Mouse (Mus musculus) forebrain, embryonic 15.5 days (tissue): ENCODE results near the gene Tlcd2. TPM values are rescaled to one million over a fixed set of nuclear protein-coding genes. Genes with fewer than 3 reads are reported as not detected.
"Not testable (repeated sequence)": the region's sequence is repeated elsewhere in the genome, so short reads cannot be mapped to it uniquely, and the experiment has no call there.

Experiments used
- ATAC-seq: fragments of 200-750 bp; cut with Nextera tagmentation; replicated peaks from 2 replicates; pipeline ENCODE4 v1.8.0; 2017; ENCODE audit warnings: mild to moderate bottlenecking, moderate TSS enrichment, moderate library complexity
- H3K27ac ChIP-seq: fragments of 300-500 bp; sonication (generic); replicated peaks from 2 replicates; pipeline ENCODE4 v1.5.1; 2015; ENCODE audit warnings: mild to moderate bottlenecking, inconsistent platforms
- H3K27me3 ChIP-seq: fragments of 300-500 bp; sonication (generic); 2 replicates; pipeline ENCODE4 v1.6.1; 2015; ENCODE audit warnings: inconsistent platforms
- H3K36me3 ChIP-seq: fragments of 300-500 bp; sonication (generic); 2 replicates; pipeline ENCODE4 v1.6.1; 2015; ENCODE audit warnings: mild to moderate bottlenecking, inconsistent platforms
- H3K4me1 ChIP-seq: fragments of 300-500 bp; sonication (generic); 2 replicates; pipeline ENCODE4 v1.6.1; 2015; ENCODE audit warnings: inconsistent platforms
- H3K4me2 ChIP-seq: fragments of 300-500 bp; sonication (generic); replicated peaks from 2 replicates; pipeline ENCODE4 v1.6.1; 2015; ENCODE audit warnings: mild to moderate bottlenecking, inconsistent platforms
- H3K4me3 ChIP-seq: fragments of 300-500 bp; sonication (generic); 2 replicates; pipeline ENCODE4 v1.5.1; 2015; ENCODE audit warnings: mild to moderate bottlenecking, inconsistent platforms
- H3K9ac ChIP-seq: fragments of 300-500 bp; sonication (generic); replicated peaks from 2 replicates; pipeline ENCODE4 v1.6.1; 2015; ENCODE audit warnings: mild to moderate bottlenecking, inconsistent platforms
- H3K9me3 ChIP-seq: fragments of 300-500 bp; sonication (generic); 2 replicates; pipeline ENCODE4 v1.6.1; 2016; ENCODE audit warnings: inconsistent platforms
- WGBS: fragments of 180-500 bp; shearing (Covaris S2); methylation state at CpG from one replicate; pipeline ENCODE4 v1.1.7; 2015; ENCODE audit warnings: mixed read lengths; 5-methylcytosine and 5-hydroxymethylcytosine counted together
- polyA plus RNA-seq: library from polyadenylated mRNA; unstranded; fragments of >200 nt; fragmentation: Nextera tagmentation; extraction: Ambion mirVana; gene quantifications from 2 replicates; pipeline ENCODE4 v1.2.1, GENCODE M21; 2015

The Tlcd2 gene
- polyA plus RNA-seq, 1 experiment from 2014 or later: 0.95 TPM

DNA sequence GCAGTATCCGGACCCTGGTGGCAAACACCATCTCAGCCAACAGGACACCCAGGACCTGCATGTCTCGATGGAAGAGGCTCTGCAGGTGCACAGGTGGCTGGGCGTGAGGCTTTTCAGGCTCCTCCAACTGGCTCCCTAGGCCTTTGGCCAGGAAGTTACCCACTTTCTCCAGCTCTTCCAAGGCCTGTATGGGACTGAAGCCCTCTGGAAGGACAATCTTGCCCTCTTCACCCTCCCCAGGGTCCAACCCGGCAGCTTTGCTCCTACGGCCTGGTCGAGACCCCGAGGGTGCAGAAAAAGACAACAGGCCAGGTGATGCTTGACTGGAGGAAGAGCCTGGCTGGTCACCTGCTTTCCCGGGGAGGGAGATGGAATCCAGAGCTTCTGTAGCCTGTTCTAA is 9.4 kb upstream of the Tlcd2 start:
- Histone ChIP-seq H3K27me3 (no peaks in the 10 kb centered on the region), H3K4me1 (peaks cover 30% of the 10 kb centered on the region), H3K4me3 (no peak overlapping the region), H3K9me3 (no peaks in the 10 kb centered on the region), H3K27ac (no peak overlapping the region), H3K4me2 (no peak overlapping the region), H3K9ac (no peak overlapping the region), H3K36me3 (peaks cover 14% of the 10 kb centered on the region; the same call in 1 of the 2 replicates)
- no peak for ATAC-seq
- 91% methylated on average over 8 of the region's 8 CpGs for WGBS

GRCm38 (mm10) chr11:75452812-75453557 is 8.5 kb upstream of the Tlcd2 start:
- WGBS: 93% methylated on average over 31 of the region's 31 CpGs
- Histone ChIP-seq H3K4me3 (0 out of 2 replicates have a peak overlapping the region, but pooled peaks have one; percentile 79), H3K9me3 (no peaks in the 10 kb centered on the region), H3K4me1 (peaks cover 30% of the 10 kb centered on the region), H3K27ac (no peak overlapping the region), H3K27me3 (no peaks in the 10 kb centered on the region), H3K36me3 (peaks cover 9% of the 10 kb centered on the region; the same call in 1 of the 2 replicates), H3K4me2 (no peak overlapping the region; the same call in 1 of the 2 replicates), H3K9ac (no peak overlapping the region)
- no peak for ATAC-seq

- Histone ChIP-seq H3K9ac (peak within 1 kb of the TSS; percentile 76), H3K4me3 (peak within 1 kb of the TSS; percentile 79), H3K4me1 (peaks cover 30% of the 10 kb centered on the region), H3K27me3 (no peaks in the 10 kb centered on the region), H3K36me3 (no peaks in the 10 kb centered on the region; the same call in 1 of the 2 replicates), H3K4me2 (peak within 1 kb of the TSS; percentile 98), H3K9me3 (no peaks in the 10 kb centered on the region), H3K27ac (peak within 1 kb of the TSS; percentile 58)
- 2% methylated on average over 56 of the region's 56 CpGs for WGBS
- peak; percentile 96 for ATAC-seq
Measured at GRCm38 (mm10) chr11:75453991-75454930, 7.3 kb upstream of the Tlcd2 start, which contains the start of gene Wdr81. Wdr81 (minus strand) TSS chr11:75454717.

DNA sequence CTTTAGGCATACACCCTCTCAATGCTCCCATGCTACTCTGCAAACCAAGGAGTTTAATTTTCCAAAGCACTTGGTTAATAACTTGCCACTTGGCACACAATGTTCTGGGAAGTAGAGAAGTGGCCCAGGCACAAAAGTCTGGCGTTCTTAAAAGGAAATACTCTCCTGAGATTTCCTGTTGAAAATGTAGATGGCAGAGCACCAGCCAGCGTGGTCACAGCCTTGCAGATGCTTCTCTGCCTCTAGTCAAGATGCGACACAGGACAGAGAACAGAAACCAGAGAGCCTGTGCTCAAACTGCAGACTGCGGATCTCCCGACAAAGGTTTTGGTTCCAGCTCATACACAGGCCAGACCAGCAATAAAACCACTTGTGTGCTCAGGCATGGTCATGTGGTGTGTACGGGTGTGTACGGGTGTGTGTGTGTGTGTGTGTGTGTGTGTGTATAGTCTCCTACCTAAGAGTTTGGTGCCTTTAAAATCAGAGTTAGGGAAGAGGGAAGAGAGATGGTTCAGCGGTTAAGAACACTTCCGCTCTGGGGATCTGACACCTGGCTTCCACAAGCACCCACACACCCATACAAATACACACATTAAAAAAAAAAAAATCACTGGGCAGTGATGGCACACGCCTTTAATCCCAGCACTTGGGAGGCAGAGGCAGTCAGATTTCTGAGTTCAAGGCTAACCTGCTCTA is 6.3 kb upstream of the Tlcd2 start:
- Histone ChIP-seq H3K27me3 (no peaks in the 10 kb centered on the region), H3K4me2 (peak overlapping the region; percentile 98), H3K36me3 (no peaks in the 10 kb centered on the region), H3K4me3 (peak overlapping the region; percentile 79), H3K27ac (peak overlapping the region; percentile 58), H3K9ac (peak overlapping the region; percentile 76), H3K4me1 (peaks cover 31% of the 10 kb centered on the region), H3K9me3 (no peaks in the 10 kb centered on the region)
- no peak for ATAC-seq
- 81% methylated on average over 10 of the region's 10 CpGs for WGBS

- not testable (repeated sequence) for H3K27me3 ChIP-seq, H3K4me2 ChIP-seq, H3K9ac ChIP-seq, H3K27ac ChIP-seq, H3K36me3 ChIP-seq, H3K4me3 ChIP-seq, H3K9me3 ChIP-seq, ATAC-seq
- WGBS: 93% methylated on average over 2 of the region's 2 CpGs
- peaks cover 34% of the 10 kb centered on the region for H3K4me1 ChIP-seq
Measured at GRCm38 (mm10) chr11:75455971-75456370, 5.5 kb upstream of the Tlcd2 start.

- Histone ChIP-seq H3K27ac (no peak overlapping the region), H3K36me3 (no peaks in the 10 kb centered on the region), H3K27me3 (no peaks in the 10 kb centered on the region), H3K9me3 (no peaks in the 10 kb centered on the region), H3K4me2 (no peak overlapping the region), H3K4me1 (peaks cover 34% of the 10 kb centered on the region), H3K9ac (no peak overlapping the region), H3K4me3 (no peak overlapping the region)
- no peak for ATAC-seq
- 87% methylated on average over 7 of the region's 7 CpGs for WGBS
Measured at GRCm38 (mm10) chr11:75456440-75456871, 5.1 kb upstream of the Tlcd2 start.

- WGBS: 9% methylated on average over 3 of the region's 3 CpGs
- ATAC-seq: no peak
- H3K4me2 ChIP-seq: no peak overlapping the region
- no peak overlapping the region for H3K9ac ChIP-seq
- no peaks in the 10 kb centered on the region for H3K27me3 ChIP-seq
- H3K4me3 ChIP-seq: no peak overlapping the region
- H3K4me1 ChIP-seq: peaks cover 46% of the 10 kb centered on the region
- H3K36me3 ChIP-seq: no peaks in the 10 kb centered on the region
- H3K27ac ChIP-seq: no peak overlapping the region
- H3K9me3 ChIP-seq: no peaks in the 10 kb centered on the region
Measured at GRCm38 (mm10) chr11:75458169-75458568, 3.3 kb upstream of the Tlcd2 start.

- Histone ChIP-seq H3K9me3 (no peaks in the 10 kb centered on the region), H3K27me3 (no peaks in the 10 kb centered on the region), H3K4me3 (no peak overlapping the region), H3K9ac (no peak overlapping the region), H3K27ac (no peak overlapping the region), H3K36me3 (no peaks in the 10 kb centered on the region), H3K4me1 (peaks cover 42% of the 10 kb centered on the region), H3K4me2 (no peak overlapping the region)
- no peak for ATAC-seq
- WGBS: 87% methylated on average over 8 of the region's 8 CpGs
Measured at GRCm38 (mm10) chr11:75458628-75459041, 2.9 kb upstream of the Tlcd2 start.

DNA sequence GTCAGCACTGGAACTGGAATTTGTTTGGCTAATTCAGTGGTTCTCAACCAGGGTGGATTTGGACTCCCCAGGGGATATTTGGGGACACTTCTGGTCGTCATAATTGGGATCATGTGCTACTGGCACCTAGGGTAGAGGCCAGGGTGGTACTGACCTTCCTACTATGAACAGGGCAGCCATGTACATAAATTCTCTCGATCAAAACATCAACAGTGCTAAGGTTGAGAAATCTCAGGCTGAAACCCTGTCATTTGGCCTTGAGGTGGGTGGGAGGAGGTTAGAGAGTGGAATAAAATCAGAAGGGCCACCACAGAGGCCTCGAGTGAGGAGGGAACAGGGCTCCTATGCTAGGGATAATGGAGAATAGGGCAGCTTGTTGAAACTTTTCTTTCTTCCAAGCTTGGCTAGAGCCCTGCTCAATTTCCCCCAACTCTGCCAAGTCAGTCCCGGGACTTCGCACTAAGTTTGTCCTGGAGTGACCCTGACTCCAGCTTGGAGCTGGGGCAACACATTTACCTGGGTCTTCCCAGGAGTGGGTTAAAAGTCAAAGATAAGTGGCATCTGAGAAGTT is 2.3 kb upstream of the Tlcd2 start:
- H3K4me3 ChIP-seq: no peak overlapping the region
- no peaks in the 10 kb centered on the region for H3K36me3 ChIP-seq
- no peak overlapping the region for H3K9ac ChIP-seq
- WGBS: 79% methylated on average over 5 of the region's 5 CpGs
- H3K9me3 ChIP-seq: no peaks in the 10 kb centered on the region
- no peak for ATAC-seq
- no peaks in the 10 kb centered on the region for H3K27me3 ChIP-seq
- no peak overlapping the region for H3K4me2 ChIP-seq
- peaks cover 36% of the 10 kb centered on the region for H3K4me1 ChIP-seq
- 0 out of 2 replicates have a peak overlapping the region, but pooled peaks have one; percentile 85 for H3K27ac ChIP-seq

DNA sequence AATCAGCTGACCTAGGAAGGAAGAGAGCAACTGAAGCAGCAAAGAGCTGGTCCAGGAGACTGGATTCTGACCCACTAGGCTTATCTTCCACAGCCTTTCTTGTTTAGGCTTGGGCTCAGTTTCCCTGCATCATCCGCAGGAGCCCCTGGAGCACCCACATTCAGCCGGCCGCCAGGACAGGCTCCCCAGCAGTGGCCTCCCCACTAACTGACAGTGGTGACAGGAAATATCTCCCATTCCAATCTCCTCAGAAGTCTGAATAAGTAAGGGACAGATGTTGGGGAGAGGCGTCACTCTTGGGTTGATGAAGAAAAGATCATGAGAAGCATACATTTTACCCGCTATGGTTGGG is 1.8 kb upstream of the Tlcd2 start:
- ATAC-seq: no peak
- H3K27me3 ChIP-seq: no peaks in the 10 kb centered on the region
- 27% methylated on average over 5 of the region's 5 CpGs for WGBS
- peak overlapping the region; percentile 85; the same call in 1 of the 2 replicates for H3K27ac ChIP-seq
- H3K4me1 ChIP-seq: peaks cover 34% of the 10 kb centered on the region
- H3K36me3 ChIP-seq: no peaks in the 10 kb centered on the region
- peak overlapping the region; percentile 72; the same call in 1 of the 2 replicates for H3K4me3 ChIP-seq
- no peaks in the 10 kb centered on the region for H3K9me3 ChIP-seq
- H3K9ac ChIP-seq: 0 out of 2 replicates have a peak overlapping the region, but pooled peaks have one; percentile 3
- peak overlapping the region; percentile 74 for H3K4me2 ChIP-seq

DNA sequence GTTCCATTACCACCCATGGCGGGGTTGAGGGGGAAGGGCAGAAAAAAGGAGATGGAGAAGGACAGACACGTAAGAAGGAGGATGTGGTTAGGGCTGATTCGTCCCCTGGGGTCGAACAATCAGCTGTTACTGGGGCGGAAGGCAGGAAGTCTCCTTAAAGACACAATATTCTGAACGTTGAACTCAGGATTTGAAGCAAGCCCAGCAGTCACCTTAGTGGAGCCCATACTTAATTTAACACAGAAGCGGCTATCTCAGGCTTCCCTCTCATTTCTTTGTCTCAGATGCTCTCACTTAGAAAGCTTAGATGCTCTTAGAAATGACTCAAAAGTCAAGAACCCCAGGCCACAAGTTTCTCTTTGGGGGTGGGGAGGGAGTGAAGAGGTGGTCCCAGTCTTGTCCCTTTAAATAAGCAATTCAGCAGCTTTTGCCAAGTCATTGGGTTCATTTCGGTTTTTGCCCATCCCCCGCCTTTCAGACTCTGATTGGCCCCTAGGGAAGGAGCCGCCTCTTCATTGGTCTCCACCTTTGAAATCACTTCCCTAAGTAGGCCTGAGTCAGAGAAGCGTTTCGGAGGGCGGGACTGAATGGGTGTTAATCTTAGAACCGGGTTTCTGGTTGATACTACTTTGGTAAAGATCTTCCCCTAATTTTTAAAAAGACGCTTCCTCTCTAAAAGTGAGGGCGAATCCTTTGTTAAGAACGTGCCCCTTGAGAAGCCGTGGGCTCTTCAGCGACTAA is 1.2 kb upstream of the Tlcd2 start:
- peak overlapping the region; percentile 32 for H3K9ac ChIP-seq
- 3% methylated on average over 19 of the region's 19 CpGs for WGBS
- H3K27ac ChIP-seq: peak overlapping the region; percentile 85
- H3K9me3 ChIP-seq: no peaks in the 10 kb centered on the region
- H3K4me2 ChIP-seq: peak overlapping the region; percentile 74
- H3K27me3 ChIP-seq: no peaks in the 10 kb centered on the region
- peaks cover 29% of the 10 kb centered on the region for H3K4me1 ChIP-seq
- H3K4me3 ChIP-seq: peak overlapping the region; percentile 72
- H3K36me3 ChIP-seq: peaks cover 2% of the 10 kb centered on the region; the same call in 1 of the 2 replicates
- ATAC-seq: peak; percentile 44
